ENCODE assay signal across 35 mouse cellular contexts in genomic region chr5:137833500-137833899, GRCm38 (mm10). TPM values are rescaled to one million over a fixed set of nuclear protein-coding genes. Genes with fewer than 3 reads are reported as not detected.
A peak's percentile ranks its signal among the peaks of the same experiment; 100 is the strongest.
DNase-seq lines count a peak whose midpoint lies in the region; ATAC-seq lines count a peak whose summit lies in the region.
"Had no signal": no experiment of that assay in that cellular context is flagged by ENCODE, and none has a peak within 500 bp of the region (broad histone marks: within the 10 kb centered on the region; RNA-seq: fewer than 3 reads in every experiment).

No protein-coding gene starts in this region.

- peak; percentile 6 for DNase-seq in embryo, embryonic 10 days (ENCODE audit: low spot score)
- no peak for DNase-seq in embryo, embryonic 10.5 days (ENCODE audit: low spot score)
- no peak for DNase-seq in heart, postnatal 36 days
- peak; percentile 6 for DNase-seq in kidney, postnatal 10 days
- DNase-seq in spleen, postnatal 4 days (ENCODE audit: low spot score in 2 of 2): peak; percentile 11 to 30
- no peak for DNase-seq in spleen, postnatal 10 days (ENCODE audit: low spot score in 2 of 2)
- DNase-seq: adrenal gland, adult 2 months; adrenal gland, postnatal 36 days; cerebellum, adult 8-10 months; cerebellum, postnatal 25 days; embryo, embryonic 11 days; gastrocnemius, postnatal 25 days; layer of hippocampus, adult 9-11 months; right cerebral cortex, postnatal 4 days; thymus, postnatal 14 days had no signal

- ATAC-seq in heart, embryonic 15.5 days (replicated peaks; ENCODE audit: insufficient number of reproducible peaks, insufficient read depth, low FRiP score, low read depth): peak; percentile 61
- ATAC-seq in kidney, embryonic 15.5 days (replicated peaks; ENCODE audit: low FRiP score): no peak
- ATAC-seq: activated CD4-positive, CD25-positive, alpha-beta regulatory T cell, adult 4 months; forebrain, embryonic 14.5 days; intestine, postnatal 0 days; midbrain, embryonic 13.5 days had no signal

- H3K27me3 ChIP-seq in heart, embryonic 15.5 days: no peaks in the 10 kb centered on the region
- no peaks in the 10 kb centered on the region for H3K27me3 ChIP-seq in kidney, embryonic 15.5 days
- H3K27me3 ChIP-seq: CH12.LX; embryonic facial prominence, embryonic 12.5 days; hindbrain, embryonic 13.5 days; limb, embryonic 15.5 days; lung, embryonic 15.5 days; midbrain, embryonic 13.5 days; neural tube, embryonic 13.5 days had no signal

- intact Hi-C loops in heart, postnatal 36 days (cut with DNase I): no loop called here

- no peaks in the 10 kb centered on the region for H3K4me1 ChIP-seq in heart, embryonic 15.5 days (replicated peaks)
- H3K4me1 ChIP-seq in kidney, embryonic 15.5 days: no peaks in the 10 kb centered on the region
- H3K4me1 ChIP-seq: embryonic facial prominence, embryonic 12.5 days; hindbrain, embryonic 13.5 days; limb, embryonic 10.5 days; limb, embryonic 15.5 days; lung, embryonic 15.5 days; midbrain, embryonic 13.5 days; neural tube, embryonic 13.5 days had no signal

- 44% methylated on average over 4 of the region's 4 CpGs for WGBS in heart, embryonic 15.5 days
- WGBS in kidney, embryonic 15.5 days: 48% methylated on average over 4 of the region's 4 CpGs

- H3K9ac ChIP-seq in heart, embryonic 15.5 days: no peak overlapping the region
- no peak overlapping the region for H3K9ac ChIP-seq in kidney, embryonic 15.5 days
- H3K9ac ChIP-seq: embryonic facial prominence, embryonic 12.5 days; hindbrain, embryonic 13.5 days; limb, embryonic 15.5 days; liver, embryonic 14.5 days; lung, embryonic 15.5 days; midbrain, embryonic 13.5 days; neural tube, embryonic 13.5 days had no signal

- no peak overlapping the region for H3K27ac ChIP-seq in heart, embryonic 15.5 days
- H3K27ac ChIP-seq in kidney, embryonic 15.5 days: no peak overlapping the region
- H3K27ac ChIP-seq: embryonic facial prominence, embryonic 12.5 days; hindbrain, embryonic 13.5 days; limb, embryonic 10.5 days; limb, embryonic 15.5 days; liver, embryonic 14.5 days; lung, embryonic 15.5 days; macrophage; midbrain, embryonic 13.5 days; neural tube, embryonic 13.5 days had no signal

- H3K36me3 ChIP-seq in heart, embryonic 15.5 days: no peaks in the 10 kb centered on the region
- H3K36me3 ChIP-seq in kidney, embryonic 15.5 days: no peaks in the 10 kb centered on the region
- H3K36me3 ChIP-seq: embryonic facial prominence, embryonic 12.5 days; hindbrain, embryonic 13.5 days; limb, embryonic 10.5 days; limb, embryonic 15.5 days; lung, embryonic 15.5 days; midbrain, embryonic 13.5 days; neural tube, embryonic 13.5 days had no signal

- H3K4me3 ChIP-seq in heart, embryonic 15.5 days: no peak overlapping the region
- no peak overlapping the region for H3K4me3 ChIP-seq in kidney, embryonic 15.5 days (replicated peaks)
- H3K4me3 ChIP-seq: embryonic facial prominence, embryonic 12.5 days; hindbrain, embryonic 13.5 days; limb, embryonic 10.5 days; limb, embryonic 15.5 days; lung, embryonic 15.5 days; midbrain, embryonic 13.5 days; neural tube, embryonic 13.5 days had no signal

- no peaks in the 10 kb centered on the region for H3K9me3 ChIP-seq in heart, embryonic 15.5 days (replicated peaks)
- H3K9me3 ChIP-seq in kidney, embryonic 15.5 days (replicated peaks): no peaks in the 10 kb centered on the region
- H3K9me3 ChIP-seq: embryonic facial prominence, embryonic 12.5 days; hindbrain, embryonic 13.5 days; limb, embryonic 10.5 days; limb, embryonic 15.5 days; lung, embryonic 15.5 days; midbrain, embryonic 13.5 days; neural tube, embryonic 13.5 days had no signal

- H3K4me2 ChIP-seq in heart, embryonic 15.5 days: no peak overlapping the region
- H3K4me2 ChIP-seq in kidney, embryonic 15.5 days: no peak overlapping the region
- H3K4me2 ChIP-seq: embryonic facial prominence, embryonic 12.5 days; hindbrain, embryonic 13.5 days; limb, embryonic 15.5 days; lung, embryonic 15.5 days; midbrain, embryonic 13.5 days; neural tube, embryonic 13.5 days had no signal

RNA-seq across cellular contexts. Expression of gene Pilra, which starts 2.6 kb away (rescaled TPM):
- polyA plus RNA-seq in heart, embryonic 15.5 days (2015; fragmentation: Nextera tagmentation; extraction: Ambion mirVana): 1.8 and 2.2 TPM in 2 replicates
- 1 to 10 TPM; 3.2 TPM for total RNA-seq in heart, postnatal 36 days (2021)
- 1.3 and 2.4 TPM in 2 replicates for polyA plus RNA-seq in kidney, embryonic 15.5 days (2015; fragmentation: Nextera tagmentation; extraction: Ambion mirVana)
- total RNA-seq: megakaryocyte-erythroid progenitor cell, adult 5-6 weeks had no signal
- polyA plus RNA-seq: activated CD4-positive, CD25-positive, alpha-beta regulatory T cell, adult 4 months had no signal

RNA-seq across cellular contexts. Expression of gene Pilrb1, which starts 24.4 kb away (rescaled TPM):
- polyA plus RNA-seq in heart, embryonic 15.5 days (2015; fragmentation: Nextera tagmentation; extraction: Ambion mirVana): 0.58 and 0.61 TPM in 2 replicates
- total RNA-seq in heart, postnatal 36 days (2021): 1 to 10 TPM; 1.1 to 1.2 TPM
- 0.33 and 0.66 TPM in 2 replicates for polyA plus RNA-seq in kidney, embryonic 15.5 days (2015; fragmentation: Nextera tagmentation; extraction: Ambion mirVana)
- total RNA-seq: CH12.LX; ES-E14; left cerebral cortex, postnatal 10 days; megakaryocyte-erythroid progenitor cell, adult 5-6 weeks had no signal
- polyA plus RNA-seq: C2C12; forebrain, embryonic 14.5 days; hindbrain, embryonic 13.5 days; limb, embryonic 10.5 days; midbrain, embryonic 13.5 days; neural tube, embryonic 13.5 days; testis, adult 2 months had no signal

RNA-seq across cellular contexts. Expression of gene Pilrb2, which starts 38.1 kb away (rescaled TPM):
- polyA plus RNA-seq in heart, embryonic 15.5 days (2015; fragmentation: Nextera tagmentation; extraction: Ambion mirVana): 1.5 and 3.4 TPM in 2 replicates
- 1 to 10 TPM in 1 of 2 experiments, under 1 TPM in 1; 0.80 to 1.0 TPM for total RNA-seq in heart, postnatal 36 days (2021)
- 0.54 and 1.1 TPM in 2 replicates for polyA plus RNA-seq in kidney, embryonic 15.5 days (2015; fragmentation: Nextera tagmentation; extraction: Ambion mirVana)
- total RNA-seq: CH12.LX; ES-E14; left cerebral cortex, postnatal 10 days; megakaryocyte-erythroid progenitor cell, adult 5-6 weeks had no signal
- polyA plus RNA-seq: activated CD4-positive, CD25-positive, alpha-beta regulatory T cell, adult 4 months; C2C12; forebrain, embryonic 14.5 days; hindbrain, embryonic 13.5 days; limb, embryonic 10.5 days; midbrain, embryonic 13.5 days; testis, adult 2 months had no signal

RNA-seq across cellular contexts. Expression of gene Zcwpw1, which starts 45.9 kb away (rescaled TPM):
- 7.8 and 11.4 TPM in 2 replicates for polyA plus RNA-seq in heart, embryonic 15.5 days (2015; fragmentation: Nextera tagmentation; extraction: Ambion mirVana)
- under 1 TPM; 0.36 to 0.49 TPM for total RNA-seq in heart, postnatal 36 days (2021)
- polyA plus RNA-seq in kidney, embryonic 15.5 days (2015; fragmentation: Nextera tagmentation; extraction: Ambion mirVana): 26.6 and 31.8 TPM in 2 replicates

RNA-seq across cellular contexts. Expression of gene Mepce, which starts 46.0 kb away (rescaled TPM):
- 5.3 and 7.6 TPM in 2 replicates for polyA plus RNA-seq in heart, embryonic 15.5 days (2015; fragmentation: Nextera tagmentation; extraction: Ambion mirVana)
- total RNA-seq in heart, postnatal 36 days (2021): 10 to 100 TPM; 25.6 to 35.3 TPM
- polyA plus RNA-seq in kidney, embryonic 15.5 days (2015; fragmentation: Nextera tagmentation; extraction: Ambion mirVana): 9.2 and 10.4 TPM in 2 replicates

Comparison
In these comparisons a context has a peak if more than half of its experiments do, and no peak if none do; other contexts are left out.
1. DNase-seq: peak in embryo, embryonic 10 days (single experiment), kidney, postnatal 10 days (single experiment) and spleen, postnatal 4 days (2 of 2); none in embryo, embryonic 10.5 days (single experiment), heart, postnatal 36 days (0 of 2) and spleen, postnatal 10 days (0 of 2).